Mouse (Mus musculus): Measurements from ENCODE around the gene Xrcc4.
"Not testable (repeated sequence)": the region's sequence is repeated elsewhere in the genome, so short reads cannot be mapped to it uniquely, and the experiment has no call there.

Xrcc4 gene

GRCm38 (mm10) chr13:90088962-90089824 is at the start of gene Xrcc4, which contains the start of gene Tmem167:
Xrcc4 (minus strand) TSS chr13:90089608.
Tmem167 (plus strand) TSS chr13:90089123.
- DNase-seq (ENCODE audit: low spot score), result peak; percentile 91

GRCm38 (mm10) chr13:90136156-90136910 is 46.9 kb upstream of the Xrcc4 start:
- no peak for DNase-seq (ENCODE audit: low spot score)

DNA sequence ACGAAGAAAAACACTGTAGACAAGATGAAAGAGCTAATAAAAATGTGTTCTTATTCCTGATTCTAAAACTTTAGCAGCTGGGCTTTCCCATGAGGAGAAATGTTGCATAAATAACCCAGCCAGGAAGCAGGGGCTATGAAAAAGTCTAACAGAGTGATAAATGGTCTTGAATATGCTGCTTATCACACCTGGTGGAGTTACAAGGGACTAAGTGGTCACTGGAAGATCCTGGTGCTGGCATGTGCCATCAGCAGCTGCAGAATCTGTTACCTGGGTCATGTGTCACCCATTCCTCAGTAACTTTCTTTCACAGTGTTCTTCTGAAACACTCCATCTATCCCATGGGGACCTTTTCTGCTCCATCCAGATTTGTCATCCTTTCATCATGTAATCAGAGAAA is 22.3 kb upstream of the Xrcc4 start:
- DNase-seq (ENCODE audit: low spot score), result no peak

DNA sequence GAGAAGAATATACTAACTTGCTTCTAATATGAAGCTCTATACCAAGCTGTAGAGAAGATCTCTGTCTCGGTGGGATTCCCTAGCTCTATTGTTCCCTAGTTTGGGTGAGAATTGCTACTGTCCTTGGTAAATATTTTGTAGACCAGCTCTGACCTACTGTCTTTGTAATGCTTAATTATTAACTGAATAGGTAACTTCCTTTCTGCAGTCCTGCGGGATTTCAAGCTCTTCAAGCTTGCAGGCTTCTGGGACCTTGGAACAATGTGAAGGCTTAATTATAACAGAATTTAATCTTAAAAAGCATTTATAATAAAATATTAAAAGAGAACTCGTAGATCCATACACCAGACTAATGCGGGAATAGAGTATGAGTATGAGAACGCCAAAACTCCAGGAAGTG is 19.3 kb upstream of the Xrcc4 start:
- not testable (repeated sequence) for DNase-seq (ENCODE audit: low spot score)

- no peak for DNase-seq (ENCODE audit: low spot score)
Observed at GRCm38 (mm10) chr13:90106139-90106538, 16.7 kb upstream of the Xrcc4 start.

GRCm38 (mm10) chr13:90101514-90101913 is 12.1 kb upstream of the Xrcc4 start:
- DNase-seq (ENCODE audit: low spot score), result no peak

DNA sequence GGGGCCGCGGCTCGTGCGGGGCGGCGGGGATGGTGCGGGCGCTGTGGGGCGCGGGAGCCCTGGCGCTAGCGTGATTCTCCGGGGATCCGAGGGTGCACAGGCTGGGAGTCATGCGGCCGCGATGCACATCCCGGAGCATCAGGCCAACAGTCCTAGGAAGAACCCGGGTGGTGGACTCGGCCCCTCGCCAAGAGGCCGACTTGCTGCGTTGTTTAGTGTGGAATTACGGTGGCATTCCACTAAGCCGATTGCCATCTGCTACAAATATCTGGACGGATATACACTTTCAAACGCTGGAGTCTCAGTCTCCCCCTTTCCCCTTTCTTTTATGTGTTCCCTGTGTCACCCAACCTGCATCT is 396 bp upstream of the Xrcc4 start:
- DNase-seq (ENCODE audit: low spot score), result no peak

GRCm38 (mm10) chr13:90061877-90062276 is 27.5 kb downstream of the Xrcc4 start:
- DNase-seq (ENCODE audit: low spot score), result no peak

DNA sequence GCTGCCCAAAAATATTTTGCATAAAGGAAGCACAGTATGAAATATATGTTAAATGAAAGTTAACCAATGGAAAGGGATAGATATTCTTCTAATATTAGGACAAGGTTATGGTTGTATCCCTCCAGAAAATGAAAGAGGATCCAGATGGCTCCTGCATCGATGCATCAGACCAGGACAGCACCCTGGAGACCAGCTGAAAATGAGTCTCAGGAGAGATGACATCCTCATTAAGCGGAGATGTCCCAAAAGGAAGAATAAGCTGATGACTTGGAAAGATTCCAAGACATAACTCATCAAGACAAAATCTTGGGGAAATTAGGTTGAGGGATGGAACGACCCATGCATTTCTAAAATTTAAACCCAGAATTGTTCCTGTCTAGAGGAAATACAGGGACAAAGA is 37.0 kb downstream of the Xrcc4 start:
- DNase-seq (ENCODE audit: low spot score), result no peak

DNA sequence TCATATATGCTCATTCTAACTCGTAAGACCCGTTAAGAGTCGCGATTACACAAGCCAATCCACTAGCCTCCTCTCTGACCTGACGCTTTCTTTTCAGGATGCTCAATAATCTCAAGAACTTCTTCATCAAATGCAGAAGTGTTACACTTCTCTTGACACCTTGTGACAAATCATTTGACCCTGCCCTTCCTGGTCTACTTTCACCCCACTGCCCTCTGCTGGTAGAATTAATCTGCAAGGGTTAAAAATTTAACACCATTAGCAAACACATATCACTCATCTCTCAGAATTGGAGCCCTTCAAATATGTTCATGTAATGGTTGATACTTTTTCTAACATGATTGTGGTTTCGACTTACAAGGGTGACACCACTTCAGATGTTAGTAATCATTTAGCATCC is 37.7 kb downstream of the Xrcc4 start:
- DNase-seq (ENCODE audit: low spot score), result no peak

DNA sequence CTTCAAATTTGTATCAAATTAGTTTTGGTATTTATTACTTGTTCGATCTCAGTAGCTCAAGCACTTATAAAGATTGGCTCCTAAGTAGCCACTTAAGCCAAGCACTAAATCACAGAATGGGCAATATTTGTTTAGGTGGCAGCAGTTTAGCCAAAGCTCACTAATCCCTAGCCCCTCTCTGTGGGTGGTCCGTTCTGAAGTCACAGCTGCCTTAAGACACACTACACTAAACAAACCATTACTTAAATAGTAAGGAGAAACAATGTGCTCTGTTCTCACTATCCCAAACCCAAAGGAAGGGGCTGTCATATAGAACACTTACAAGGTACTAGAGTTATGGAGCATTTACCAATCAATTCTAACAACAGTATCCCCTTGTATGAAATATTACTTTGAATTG is 49.8 kb downstream of the Xrcc4 start:
- no peak for DNase-seq (ENCODE audit: low spot score)

DNA sequence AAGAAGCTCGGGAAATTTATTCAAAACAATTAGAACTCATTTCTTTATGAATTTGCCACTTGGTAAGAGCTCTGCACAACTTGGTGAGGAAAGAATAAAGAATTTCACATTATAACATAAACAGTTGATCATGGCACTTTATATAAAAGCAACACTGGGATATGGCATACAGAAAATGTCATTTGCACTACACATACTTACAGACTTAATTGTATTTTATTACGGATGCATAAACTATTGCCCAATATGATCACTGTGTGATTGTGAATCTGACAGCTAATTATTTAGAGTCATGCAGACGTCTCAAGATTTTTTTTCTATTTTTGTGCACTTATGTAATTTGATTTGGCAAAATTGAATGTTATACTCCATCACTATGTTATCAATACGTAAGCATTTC is 56.4 kb downstream of the Xrcc4 start:
- DNase-seq (ENCODE audit: low spot score), result no peak

DNA sequence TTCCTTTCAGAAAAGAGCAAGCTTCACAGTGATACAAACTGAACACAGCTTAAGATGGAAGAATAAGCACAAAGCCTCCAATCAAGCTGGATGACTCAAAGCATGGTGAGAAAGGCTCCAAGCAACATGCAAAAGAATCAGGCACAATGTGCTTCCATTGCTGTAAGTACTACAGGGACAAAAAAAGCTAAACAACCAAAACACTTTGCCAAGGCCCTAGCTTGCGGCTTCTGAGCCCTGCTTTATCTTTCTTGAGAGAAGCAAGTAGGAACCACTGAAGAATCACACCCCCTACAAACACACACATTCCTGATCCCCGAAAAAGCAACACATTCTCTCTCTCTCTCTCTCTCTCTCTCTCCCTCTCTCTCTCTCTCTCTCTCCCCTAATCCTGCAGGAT is 56.9 kb downstream of the Xrcc4 start:
- DNase-seq (ENCODE audit: low spot score), result no peak

DNA sequence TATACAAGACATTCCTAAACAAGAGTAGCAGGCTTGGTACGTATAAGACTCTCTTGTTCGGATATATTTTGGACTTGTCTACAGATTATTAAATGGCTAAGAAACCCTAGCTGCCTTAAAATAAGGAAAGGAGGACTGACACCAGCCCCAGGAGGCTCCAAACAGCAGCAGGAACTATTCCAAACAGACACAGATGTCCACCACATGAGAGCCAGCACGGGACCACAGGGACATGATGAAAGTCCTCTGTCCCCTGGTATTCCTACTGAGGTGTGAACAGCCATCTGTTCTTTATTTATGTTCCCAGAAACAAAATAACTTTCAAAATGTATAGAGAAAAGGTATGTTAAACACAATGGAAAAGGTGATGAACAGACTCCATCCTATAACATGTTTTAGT is 58.5 kb downstream of the Xrcc4 start:
- no peak for DNase-seq (ENCODE audit: low spot score)

- DNase-seq (ENCODE audit: low spot score), result no peak
Observed at GRCm38 (mm10) chr13:90012620-90013019, 76.8 kb downstream of the Xrcc4 start.

- no peak for DNase-seq (ENCODE audit: low spot score)
Observed at GRCm38 (mm10) chr13:90012198-90012597, 77.2 kb downstream of the Xrcc4 start.

- DNase-seq (ENCODE audit: low spot score), result no peak
Observed at GRCm38 (mm10) chr13:90011129-90011528, 78.3 kb downstream of the Xrcc4 start.

DNA sequence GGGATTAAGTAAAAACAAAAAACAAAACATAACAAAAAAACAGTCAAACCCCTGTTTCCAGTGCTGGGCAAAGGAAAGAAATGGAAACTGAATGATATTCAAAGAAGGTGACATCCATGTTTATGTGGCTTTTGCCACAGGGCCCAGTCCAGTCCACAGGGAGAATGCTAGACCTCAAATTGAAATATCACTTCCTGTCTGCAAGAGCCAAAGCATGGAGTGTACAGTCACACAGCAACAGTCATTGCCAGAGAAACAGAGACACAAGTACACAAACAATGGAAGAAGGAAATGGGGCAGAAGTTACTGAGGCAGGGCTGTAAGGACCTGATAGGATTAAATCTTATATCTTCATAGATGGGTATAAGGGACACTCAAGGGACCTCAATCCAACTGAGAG is 79.6 kb downstream of the Xrcc4 start:
- DNase-seq (ENCODE audit: low spot score), result no peak

DNA sequence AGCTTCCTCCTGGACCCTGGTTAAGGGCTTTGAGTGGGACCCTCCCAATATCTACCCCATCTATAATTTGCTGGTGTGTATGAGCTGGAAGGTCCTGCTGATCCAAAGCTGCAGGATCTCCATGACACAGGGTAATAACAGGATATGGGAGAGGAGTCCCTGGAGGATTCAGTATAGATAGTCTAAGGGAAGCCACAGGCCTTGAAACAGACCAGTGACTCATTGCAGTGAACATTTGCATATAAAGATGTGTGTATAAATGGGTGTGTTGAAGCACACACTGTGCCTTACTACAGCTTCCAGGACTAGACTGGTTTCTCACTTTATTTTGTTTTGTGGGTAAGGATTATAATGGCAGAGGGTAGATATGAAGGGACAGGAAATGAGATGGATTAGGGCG is 83.8 kb downstream of the Xrcc4 start:
- DNase-seq (ENCODE audit: low spot score), result no peak

DNA sequence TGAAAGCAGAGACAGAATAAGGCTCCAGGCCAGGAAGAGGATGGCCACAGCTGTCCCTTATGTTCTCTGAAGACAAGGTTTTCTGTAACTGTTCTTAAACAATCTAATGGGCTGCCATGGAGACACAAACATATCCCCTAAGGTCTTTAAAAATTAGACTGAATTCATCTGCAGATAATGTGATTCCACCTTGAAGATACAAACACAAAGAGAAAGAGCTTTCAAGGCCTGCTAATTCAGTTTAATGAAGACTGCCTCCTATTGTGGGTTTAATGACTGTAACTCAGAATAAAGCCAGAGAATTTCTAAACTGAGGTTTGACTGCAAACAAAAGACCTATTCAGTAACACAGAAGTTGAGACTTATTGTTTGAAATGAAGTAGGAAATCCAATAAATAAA is 91.9 kb downstream of the Xrcc4 start:
- no peak for DNase-seq (ENCODE audit: low spot score)

- no peak for DNase-seq (ENCODE audit: low spot score)
Observed at GRCm38 (mm10) chr13:89986087-89986486, 103.3 kb downstream of the Xrcc4 start.

DNA sequence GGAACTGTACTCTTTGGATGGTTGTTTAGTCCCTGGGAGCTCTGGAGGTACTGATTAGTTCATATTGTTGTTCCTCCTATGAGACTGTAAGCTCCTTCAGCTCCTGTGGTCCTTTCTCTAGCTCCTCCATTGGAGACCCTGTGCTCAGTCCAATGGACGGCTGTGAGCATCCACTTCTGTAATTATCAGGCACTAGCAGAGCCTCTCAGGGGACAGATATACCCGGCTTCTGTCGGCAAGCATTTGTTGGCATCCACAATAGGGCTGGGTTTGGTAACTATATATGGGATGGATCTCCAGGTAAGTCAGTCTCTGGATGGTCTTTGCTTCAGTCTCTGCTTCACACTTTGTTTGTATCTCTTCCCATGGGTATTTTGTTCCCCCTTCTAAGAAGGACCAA is 118.5 kb downstream of the Xrcc4 start:
- no peak for DNase-seq (ENCODE audit: low spot score)

GRCm38 (mm10) chr13:89968671-89969070 is 120.7 kb downstream of the Xrcc4 start:
- DNase-seq (ENCODE audit: low spot score), result no peak
